Mouse (Mus musculus) cerebellum, postnatal 36 days (tissue): ENCODE results near the gene Alkbh6.

Source experiments
- DNase-seq, 2 experiments: peaks; one replicate each; pipeline ENCODE4 v3.0.0; 2021 to 2022; ENCODE audit warnings: mixed read lengths in 2 of 2

Alkbh6 gene

DNA sequence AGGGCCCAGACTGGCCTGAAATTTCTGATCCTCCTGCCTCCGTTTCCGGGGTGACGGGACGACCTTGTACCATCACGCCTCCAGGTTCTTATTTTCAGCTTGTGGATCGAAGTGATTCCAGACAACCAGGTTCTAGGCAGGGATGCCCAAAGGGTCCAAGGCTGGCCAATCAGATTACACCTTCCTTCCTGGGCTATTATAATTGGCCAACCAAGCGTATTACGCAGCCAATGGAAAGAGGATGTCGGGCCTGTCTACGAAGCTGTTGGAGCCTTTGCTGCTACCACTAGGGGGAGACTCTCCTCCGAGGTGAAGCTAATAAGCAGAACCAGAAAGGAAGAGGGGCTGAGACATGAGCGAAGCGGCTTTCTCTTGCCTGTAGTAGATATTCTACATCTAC lies 23.4 kb downstream of the Alkbh6 start:
- peak; percentile 90 to 95 for DNase-seq

DNA sequence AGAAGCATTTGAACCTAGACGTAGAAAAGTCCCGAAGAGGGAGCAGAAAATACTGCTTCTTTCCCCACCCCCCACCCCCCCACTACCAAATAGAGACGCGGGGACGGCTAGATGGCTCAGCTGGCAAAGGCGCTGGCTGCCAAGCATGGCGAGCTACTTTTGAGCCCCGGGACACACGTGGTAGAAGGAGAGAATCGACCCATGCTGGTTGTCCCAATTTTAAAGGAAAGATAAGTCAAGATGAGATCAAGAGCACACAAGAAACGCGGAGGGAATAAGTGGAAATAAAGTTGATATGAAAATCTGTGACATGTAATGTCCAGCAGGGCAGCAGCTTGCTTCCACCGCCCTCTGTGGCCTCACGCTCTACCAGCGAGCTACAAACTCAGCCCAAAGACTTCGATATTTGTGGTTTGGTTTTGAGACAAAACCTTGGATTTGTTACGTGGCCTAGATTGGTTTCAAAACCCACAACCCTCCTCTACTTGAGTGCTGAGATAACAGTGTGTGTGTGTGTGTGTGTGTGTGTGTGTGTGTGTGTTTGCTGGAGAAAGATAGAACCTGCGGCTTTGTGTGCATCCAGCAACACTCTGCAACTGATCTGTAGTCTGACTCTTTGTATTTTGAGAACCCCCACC lies 24.2 kb downstream of the Alkbh6 start:
- DNase-seq, result no peak

DNA sequence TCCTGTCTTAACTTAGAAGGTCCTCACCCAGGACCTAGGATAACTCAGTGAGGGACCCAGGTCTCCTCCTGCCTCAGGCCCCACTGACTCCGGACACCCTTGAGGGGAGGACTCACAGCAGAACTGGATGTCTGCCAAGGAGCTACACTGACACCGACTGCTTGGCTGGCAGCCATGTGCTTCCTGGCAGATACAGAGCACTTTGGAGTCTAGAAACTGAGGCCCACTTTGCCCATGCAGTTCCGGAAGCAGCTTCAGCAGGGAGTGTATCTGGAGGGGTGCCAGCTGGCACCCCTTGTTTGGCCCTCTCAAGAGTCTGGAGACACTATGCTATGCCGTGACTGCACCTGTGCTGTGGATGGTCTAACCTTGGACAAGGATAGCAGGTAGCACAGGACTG lies 24.9 kb downstream of the Alkbh6 start:
- DNase-seq, result peak; percentile 83 to 87

DNA sequence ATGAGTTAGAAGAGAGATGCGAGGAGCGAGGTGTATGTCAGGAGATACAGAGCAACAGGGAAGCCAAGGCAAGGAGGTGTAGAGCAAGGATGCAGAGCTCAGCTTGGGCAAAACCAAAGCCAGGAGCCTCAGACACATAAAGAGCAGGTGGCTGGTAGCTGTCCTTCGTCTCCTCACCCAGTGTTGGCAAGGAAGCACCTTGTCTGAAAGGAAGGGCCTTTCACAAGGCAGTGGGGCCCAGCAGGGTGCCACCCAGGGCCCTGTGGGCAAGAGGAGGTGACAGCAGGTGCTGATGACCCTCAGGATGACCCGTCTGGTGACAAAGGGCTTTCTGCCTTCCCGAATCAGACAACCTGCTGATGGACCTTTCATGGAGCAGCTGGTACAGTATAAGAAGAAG lies 26.0 kb downstream of the Alkbh6 start:
- peak in 1 of 2 experiments; percentile 44 for DNase-seq

DNA sequence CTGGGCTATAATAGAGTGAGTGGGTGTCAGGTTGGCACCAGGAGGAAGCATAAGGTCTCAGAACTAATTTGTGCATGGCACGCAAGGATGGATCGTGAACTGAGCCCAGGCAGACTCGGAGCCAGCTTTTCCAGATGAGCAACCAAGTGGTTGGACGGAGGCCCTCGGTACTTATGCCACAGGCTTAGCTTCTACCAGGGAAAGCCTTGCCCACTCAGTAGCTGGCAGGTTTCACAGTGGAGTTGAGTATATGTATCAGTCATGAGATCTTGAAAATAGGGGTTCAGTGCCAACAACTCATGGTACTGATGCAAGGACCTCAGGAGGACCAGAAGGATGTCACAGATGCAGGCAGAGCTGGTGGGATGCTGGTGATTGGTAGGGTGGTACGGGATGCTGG lies 27.2 kb downstream of the Alkbh6 start:
- DNase-seq, result no peak

DNA sequence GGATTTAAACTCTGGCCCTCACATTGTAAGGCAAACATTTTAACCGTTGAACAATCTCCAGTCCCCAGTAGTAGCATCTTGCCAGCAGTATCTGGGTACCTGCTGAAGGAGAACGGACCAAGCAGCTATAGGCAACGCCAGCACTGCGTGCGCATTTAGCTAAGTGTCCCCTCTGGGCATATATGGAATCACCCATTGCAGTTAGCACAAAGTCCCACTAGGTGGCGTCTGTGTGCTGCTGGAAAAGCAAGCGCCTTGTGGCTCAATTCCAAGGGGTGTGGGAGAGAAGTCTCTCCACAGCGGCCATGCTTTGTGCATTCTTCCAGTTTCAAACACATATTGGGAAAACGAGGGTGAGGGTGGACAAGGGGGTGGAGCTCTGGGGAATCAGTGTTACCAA lies 27.9 kb downstream of the Alkbh6 start:
- peak; percentile 92 to 96 for DNase-seq

DNA sequence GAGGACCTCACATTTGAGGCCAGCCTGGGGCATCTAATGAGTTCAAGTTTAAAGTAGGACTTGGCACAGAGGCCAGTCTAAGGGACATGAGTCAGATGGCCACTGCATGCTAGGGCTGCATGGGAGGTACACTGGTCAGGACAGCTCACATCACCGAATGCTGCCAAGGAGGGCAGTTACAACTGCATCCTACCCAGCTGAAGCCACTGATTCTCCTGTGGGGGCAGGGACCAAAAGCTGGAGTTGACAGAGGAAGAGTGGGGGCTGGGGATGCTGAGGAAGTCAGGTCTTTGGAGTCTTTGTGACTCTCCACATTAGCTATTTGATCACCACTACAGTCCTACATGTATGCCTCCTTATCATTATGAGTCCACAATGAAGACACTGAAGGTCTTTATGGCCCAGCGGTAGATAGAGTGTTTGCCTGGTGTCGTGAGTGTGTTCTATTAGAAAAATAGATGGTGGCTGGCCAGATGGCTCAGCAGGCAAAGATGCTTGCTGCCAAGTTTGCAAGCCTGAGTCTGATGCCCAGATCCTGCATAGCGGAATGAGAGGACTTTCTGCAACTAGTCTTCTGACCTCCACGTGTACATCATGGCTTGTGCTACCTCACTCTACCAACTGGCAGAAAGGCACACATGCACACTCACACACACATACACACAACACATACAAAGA lies 31.1 kb downstream of the Alkbh6 start:
- DNase-seq, result peak; percentile 72 to 74

DNA sequence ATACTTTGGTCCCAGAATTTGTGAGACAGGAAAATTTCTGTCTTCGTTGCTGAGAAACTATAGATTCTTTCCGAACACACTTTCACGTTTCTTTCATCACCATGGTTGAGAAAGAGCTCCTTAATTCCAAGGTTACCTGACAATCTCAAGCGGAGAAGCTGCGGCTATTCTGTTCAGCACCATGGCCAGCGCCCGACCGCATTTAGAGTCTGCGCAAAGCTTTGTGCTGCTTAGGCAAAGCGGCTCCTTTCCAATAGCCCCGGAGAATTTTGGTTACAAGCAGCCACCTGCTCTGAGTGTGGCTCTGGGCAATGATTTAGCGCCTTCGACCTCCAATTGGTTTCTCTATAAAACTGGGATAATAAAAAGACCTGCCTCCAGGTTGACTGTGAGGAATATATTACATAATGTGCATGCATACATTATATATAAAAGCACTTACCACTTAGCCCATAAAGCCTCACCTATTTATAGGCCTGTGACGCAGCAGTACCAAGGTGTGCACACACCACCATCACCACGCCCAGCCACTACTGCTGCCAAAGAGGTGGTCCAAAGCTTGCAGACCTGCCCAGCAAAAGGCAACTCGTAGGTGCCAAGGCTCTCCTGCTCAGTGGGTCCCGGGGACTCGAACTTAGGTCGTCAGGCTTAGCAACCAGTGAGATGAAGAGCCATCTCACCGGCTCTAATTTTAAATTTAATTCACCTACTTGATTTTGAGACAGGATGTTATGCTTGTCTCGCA lies 38.3 kb downstream of the Alkbh6 start:
- DNase-seq, result no peak

DNA sequence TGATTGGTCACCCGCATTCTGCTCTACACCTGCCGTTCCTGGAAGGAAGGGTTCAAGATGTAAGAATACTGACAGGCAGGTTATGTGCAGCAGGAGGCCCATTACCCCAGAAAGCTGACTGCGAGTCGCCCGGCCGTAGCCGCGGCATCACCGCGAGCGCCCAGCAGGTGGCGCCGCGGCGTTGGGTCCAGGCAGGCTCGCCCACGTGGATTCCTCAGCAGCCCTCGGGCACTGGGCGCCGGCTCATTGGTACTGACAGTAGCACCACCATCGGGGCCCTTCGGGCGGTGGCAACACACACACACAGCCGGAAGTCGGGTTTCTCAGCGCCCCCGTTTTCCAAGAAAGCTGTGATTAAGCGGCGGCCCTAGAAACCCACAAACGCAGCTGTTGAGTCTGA lies 39.3 kb downstream of the Alkbh6 start:
- DNase-seq, result peak; percentile 84 to 86

DNA sequence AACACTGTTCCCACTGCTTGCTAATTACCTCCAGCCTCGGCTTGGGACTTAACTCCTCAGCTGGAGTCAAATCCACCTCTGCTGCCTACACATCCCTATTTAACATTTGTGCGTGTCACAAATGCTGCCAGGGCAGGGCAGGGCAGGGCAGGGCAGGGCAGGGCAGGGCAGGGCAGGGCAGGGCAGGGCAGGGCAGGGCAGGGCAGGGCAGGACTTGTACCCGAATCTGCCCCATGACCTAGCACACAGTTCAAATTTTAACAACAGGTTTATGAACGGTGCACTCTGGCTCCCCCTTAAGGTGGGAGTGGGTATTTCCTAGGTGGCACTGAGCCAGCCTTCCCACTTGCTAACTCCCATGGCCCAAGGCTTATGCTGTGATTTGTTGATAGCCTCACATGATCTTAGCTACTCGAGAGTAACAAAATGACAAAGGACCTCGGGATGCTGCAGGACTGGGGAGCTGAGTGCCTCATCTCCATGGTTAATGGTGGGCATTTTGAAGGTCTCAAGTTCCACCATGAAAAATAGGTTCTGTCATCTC lies 44.8 kb downstream of the Alkbh6 start:
- DNase-seq, result peak; percentile 79 to 81

DNA sequence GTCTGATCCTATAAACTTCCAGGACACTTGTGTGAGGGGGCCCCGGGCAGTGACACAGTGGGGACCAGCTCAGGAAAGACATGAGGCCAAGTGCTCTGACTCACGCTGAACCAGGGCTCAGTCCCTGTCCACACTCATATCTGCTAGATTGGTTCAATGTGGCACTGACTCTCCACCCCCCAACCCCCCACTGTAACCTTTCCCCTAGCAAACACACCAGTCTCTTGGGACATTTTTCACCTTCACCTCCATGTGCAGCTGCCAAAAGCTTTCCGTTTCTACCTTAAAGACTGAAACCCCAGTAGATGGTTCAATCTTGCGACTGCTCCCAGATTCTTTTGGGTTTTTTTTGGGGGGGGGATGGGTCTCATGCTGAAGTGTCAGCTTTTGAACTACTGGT lies 45.5 kb downstream of the Alkbh6 start:
- DNase-seq, result no peak

DNA sequence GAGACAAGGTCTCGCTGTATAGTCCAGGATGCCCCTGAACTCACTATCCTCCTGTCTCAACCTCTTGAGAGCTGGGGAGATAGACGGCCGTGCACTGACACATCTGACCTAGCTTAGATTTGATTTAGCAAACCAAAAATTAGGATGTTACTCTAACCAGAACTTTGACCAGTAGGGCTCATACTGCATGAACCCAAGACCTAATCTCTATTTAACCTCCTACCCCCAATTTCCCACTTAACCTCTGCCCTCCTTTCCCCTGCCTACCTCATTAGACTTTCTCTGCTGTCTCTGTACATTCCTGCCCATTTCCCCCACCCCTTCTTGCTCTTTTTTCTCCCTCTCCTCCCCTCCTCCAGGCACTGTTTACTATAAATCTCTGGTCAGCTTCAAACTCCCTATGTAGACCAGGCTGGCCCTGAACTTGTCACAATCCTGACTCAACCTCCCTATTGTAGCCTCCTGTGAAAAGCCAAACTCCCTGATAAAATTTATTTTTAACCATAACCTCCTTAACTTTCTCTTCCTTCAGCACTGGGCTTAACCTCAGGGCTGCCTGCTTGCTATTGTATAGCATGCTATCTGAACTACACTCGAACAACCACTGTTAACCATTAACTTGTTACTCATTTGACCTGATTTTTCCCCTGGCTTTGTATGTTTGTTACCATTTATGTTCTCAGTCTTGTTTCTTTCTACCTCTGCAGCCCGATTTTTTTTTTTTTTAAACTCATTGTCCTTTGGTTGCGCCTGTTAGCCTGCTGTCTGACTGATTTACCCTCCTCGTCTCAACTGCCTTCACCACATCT lies 50.1 kb downstream of the Alkbh6 start:
- no peak for DNase-seq

DNA sequence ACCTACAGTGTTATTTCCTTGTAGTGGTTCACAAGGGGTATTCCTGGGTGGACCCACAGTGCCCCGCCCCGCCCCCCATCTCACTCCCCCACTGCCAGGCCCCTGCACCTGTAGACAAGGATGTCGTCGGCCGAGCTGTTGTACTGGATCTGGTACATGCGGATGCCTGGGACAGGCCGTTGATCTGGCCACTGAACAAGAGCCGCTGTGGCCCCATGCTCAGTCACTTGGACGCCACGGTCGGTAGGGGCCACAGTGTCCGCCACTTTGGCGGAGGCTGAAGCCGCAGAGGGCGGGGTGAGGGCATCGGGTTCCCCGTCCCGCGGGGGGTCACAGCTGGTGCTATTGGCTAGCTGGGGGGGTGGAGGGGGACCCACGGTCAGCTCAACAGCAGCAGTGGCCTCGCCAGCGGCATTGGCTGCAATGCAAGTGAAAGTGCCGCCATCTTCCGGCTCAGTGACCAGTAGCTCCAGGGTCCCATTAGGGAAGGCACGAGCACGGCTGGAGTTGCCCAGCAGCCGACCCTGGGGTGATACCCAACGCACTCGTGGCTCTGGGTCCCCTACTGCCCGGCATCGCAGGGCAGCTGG lies 50.9 kb downstream of the Alkbh6 start:
- no peak for DNase-seq

DNA sequence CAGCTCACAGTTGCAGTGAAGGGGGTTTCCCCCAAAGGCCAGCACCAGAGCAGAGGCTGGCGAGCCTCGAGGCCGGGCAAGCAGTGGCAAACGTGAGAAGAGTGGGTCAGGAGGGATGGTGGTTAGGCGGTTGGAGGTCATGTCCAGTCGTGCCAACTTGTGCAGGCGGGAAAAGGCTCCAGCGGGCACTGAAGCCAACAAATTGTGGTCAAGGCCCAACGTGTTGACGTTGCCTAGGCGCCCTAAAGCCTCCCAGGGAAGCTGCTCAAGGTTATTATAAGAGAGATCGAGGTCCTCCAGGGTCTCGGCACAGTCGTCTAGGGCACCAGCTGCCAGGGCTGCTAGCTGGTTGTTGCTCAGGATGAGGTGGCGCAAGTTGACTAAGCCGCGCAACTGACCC lies 51.5 kb downstream of the Alkbh6 start:
- no peak for DNase-seq

DNA sequence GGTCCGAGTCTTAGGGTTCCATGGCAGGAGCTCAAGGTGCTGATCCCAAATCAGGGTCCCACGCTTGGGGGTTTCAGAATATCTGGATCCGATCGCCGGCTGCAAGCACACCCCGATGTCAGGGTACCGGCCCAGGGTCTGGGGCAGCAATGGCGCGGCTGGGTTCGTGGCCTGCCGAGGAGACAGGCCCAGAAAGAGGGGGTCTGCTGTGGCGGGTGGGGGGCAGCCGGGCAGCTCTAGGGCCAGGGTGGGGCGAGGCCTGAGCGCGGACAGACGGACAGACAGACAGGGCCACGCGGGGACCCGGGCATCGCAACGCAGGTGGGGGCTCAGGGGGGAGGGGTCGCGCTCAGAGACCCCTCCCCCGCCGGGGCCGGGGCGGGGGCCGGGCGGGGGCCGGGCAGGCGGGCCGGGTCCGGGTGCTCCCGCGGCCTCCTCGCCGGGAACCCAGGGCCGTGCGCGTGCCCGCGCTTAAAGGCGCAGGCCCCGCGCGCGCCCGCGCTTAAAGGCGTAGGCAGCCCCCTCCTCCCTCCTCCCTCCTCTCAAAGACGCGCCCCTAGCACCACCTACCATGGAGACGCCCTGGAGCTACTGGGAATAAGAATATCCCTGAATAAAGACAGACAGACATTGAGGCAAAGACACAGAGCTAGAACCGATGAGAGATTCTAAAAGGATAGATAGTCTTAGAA lies 54.3 kb downstream of the Alkbh6 start, which contains the start of gene Lrfn3:
Gene Lrfn3 (minus strand): TSS at position 121 of the 692 bp plus-strand sequence.
- peak; percentile 67 to 81 for DNase-seq

DNA sequence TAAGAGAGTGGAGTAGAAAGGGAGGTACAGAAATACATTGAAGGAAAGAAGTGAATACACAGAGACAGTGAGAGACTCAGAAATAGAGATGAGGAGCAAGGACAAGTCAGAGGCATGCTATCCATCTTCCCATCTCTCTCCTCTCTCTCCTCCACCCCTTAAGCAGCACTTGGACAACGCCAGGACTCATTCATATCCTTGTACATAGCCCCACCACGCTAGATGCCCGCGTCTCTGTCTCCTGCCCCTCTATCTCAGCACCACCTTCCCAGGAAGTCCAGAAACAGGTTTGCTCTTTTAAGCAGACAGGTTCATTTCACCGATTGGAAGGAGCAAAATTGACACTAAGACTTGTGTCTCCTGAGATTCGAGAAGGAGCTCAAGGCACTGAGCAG lies 54.8 kb downstream of the Alkbh6 start:
- no peak for DNase-seq
